Mouse (Mus musculus) thymus, adult 2 months (tissue): ENCODE results near the gene Myrip.

ENCODE experiments used
- CTCF ChIP-seq: fragments of 200-500 bp; IDR thresholded peaks from 2 replicates; pipeline ENCODE4 v1.5.1; 2012; ENCODE audit warnings: mild to moderate bottlenecking, control low read depth, low read length, moderate library complexity, borderline replicate concordance; ENCODE audit not compliant: control insufficient read depth, poor library complexity, insufficient read depth; ENCODE audit errors: extremely low read depth
- POLR2A ChIP-seq: fragments of 200-500 bp; IDR thresholded peaks from 2 replicates; pipeline ENCODE4 v1.6.1; 2012; ENCODE audit warnings: mild to moderate bottlenecking, low read length, control low read depth, moderate library complexity; ENCODE audit not compliant: control insufficient read depth, poor library complexity, insufficient read depth; ENCODE audit errors: extremely low read depth

DNA sequence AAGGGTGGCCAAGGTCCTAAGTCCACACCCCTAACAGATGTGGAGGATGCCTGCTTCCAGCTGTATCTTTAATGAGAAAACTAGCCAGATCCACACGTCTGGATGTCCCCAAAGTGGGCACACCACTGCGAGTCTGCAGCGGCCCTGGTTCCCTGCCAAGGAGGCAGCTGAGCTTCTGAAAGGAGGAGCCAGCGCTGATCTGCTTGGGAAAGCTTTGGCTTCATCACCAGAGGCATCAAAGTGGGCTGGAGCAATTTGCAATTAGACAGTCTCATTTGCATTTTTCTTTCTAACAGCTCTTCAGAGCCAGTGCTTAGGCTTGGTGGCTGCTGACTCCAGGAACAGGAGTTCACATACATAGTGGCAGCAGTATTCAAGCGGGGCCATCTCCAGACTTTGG, 37.3 kb upstream of the Myrip start:
- no peak for TF ChIP-seq POLR2A
- TF ChIP-seq CTCF: no peak
